Comparison of ENCODE assay signal across 8 mouse cellular contexts in genomic region chr4:95733397-95734249, GRCm38 (mm10).
DNase-seq lines count a peak whose midpoint lies in the region; ATAC-seq and TF ChIP-seq lines count a peak whose summit lies in the region.

No protein-coding gene starts in this region.

- H3K4me1 ChIP-seq in forebrain, postnatal 0 days (ENCODE audit: insufficient read depth), result no peaks in the 10 kb centered on the region

- no peaks in the 10 kb centered on the region for H3K9me3 ChIP-seq in forebrain, postnatal 0 days (ENCODE audit: low read length)

- peak; percentile 59 for ATAC-seq in forebrain, postnatal 0 days
- ATAC-seq in megakaryocyte-erythroid progenitor cell, adult 5-6 weeks (replicated peaks; ENCODE audit: low FRiP score, low TSS enrichment, poor library complexity, severe bottlenecking), result no peak

- no peak overlapping the region for H3K4me2 ChIP-seq in forebrain, postnatal 0 days (ENCODE audit: low read depth)

- H3K4me3 ChIP-seq in forebrain, postnatal 0 days (ENCODE audit: low read depth, low read length), result no peak overlapping the region

- H3K36me3 ChIP-seq in forebrain, postnatal 0 days (ENCODE audit: insufficient read depth), result no peaks in the 10 kb centered on the region

- no peak overlapping the region for H3K27ac ChIP-seq in forebrain, postnatal 0 days (ENCODE audit: low read depth, low read length)

- peak; percentile 13 for DNase-seq in gastrocnemius, postnatal 10 days
- no peak for DNase-seq in gastrocnemius, adult 8-10 months (ENCODE audit: low spot score in 2 of 2)
- DNase-seq in adipocyte (ENCODE audit: low spot score), result peak; percentile 59
- DNase-seq in forebrain, postnatal 0 days, result peak; percentile 32
- DNase-seq in kidney, postnatal 14 days, result peak; percentile 76
- peak; percentile 33 for DNase-seq in neural tube, embryonic 10.5 days (ENCODE audit: extremely low spot score, low spot score)
- no peak for DNase-seq in frontal cortex, postnatal 10 days (ENCODE audit: low spot score in 2 of 2)

- 9% methylated on average over 6 of the region's 6 CpGs for WGBS in forebrain, postnatal 0 days

- TF ChIP-seq CTCF in forebrain, postnatal 0 days (IDR thresholded peaks at IDR 0.05; ENCODE audit: low read depth), result no peak

- H3K27me3 ChIP-seq in forebrain, postnatal 0 days (ENCODE audit: insufficient read depth, low read length), result no peaks in the 10 kb centered on the region

- H3K9ac ChIP-seq in forebrain, postnatal 0 days, result no peak overlapping the region

Comparison
In these comparisons a context has a peak if more than half of its experiments do, and no peak if none do; other contexts are left out.
1. DNase-seq: peak in gastrocnemius, postnatal 10 days (single experiment), adipocyte (single experiment), forebrain, postnatal 0 days (single experiment), kidney, postnatal 14 days (single experiment) and neural tube, embryonic 10.5 days (single experiment); none in gastrocnemius, adult 8-10 months (0 of 2) and frontal cortex, postnatal 10 days (0 of 2).